Mouse (Mus musculus) bone marrow macrophage, adult 2 months (primary cell): ENCODE measurements around the gene Bfar.

ENCODE experiments used
- CTCF ChIP-seq: IDR thresholded peaks from 2 replicates; pipeline ENCODE4 v1.5.1; 2012; ENCODE audit warnings: low read depth, mild to moderate bottlenecking, low read length, moderate library complexity
- POLR2A ChIP-seq: IDR thresholded peaks from 2 replicates; pipeline ENCODE4 v1.6.1; 2012; ENCODE audit warnings: mild to moderate bottlenecking, low read depth, low read length, borderline replicate concordance

GRCm38 (mm10) chr16:13668402-13669108, 3.1 kb upstream of the Bfar start:
- no peak for TF ChIP-seq CTCF
- TF ChIP-seq POLR2A, result no peak
